Mouse (Mus musculus) olfactory bulb, adult 2 months (tissue): ENCODE measurements at regions not wholly inside any gene's neighbourhood (a gene's known extent, or its start where the extent isn't known, plus 50 kb on each side); places are given as distances from the start of the nearest gene placed in this dataset.

Experiments used
- H3K27ac ChIP-seq: fragments of 200-500 bp; 2 replicates; pipeline ENCODE4 v1.5.1; 2012; ENCODE audit warnings: low read depth, low read length; ENCODE audit not compliant: insufficient read depth
- H3K4me1 ChIP-seq: fragments of 200-500 bp; 2 replicates; pipeline ENCODE4 v1.6.1; 2012; ENCODE audit warnings: low read length; ENCODE audit not compliant: control insufficient read depth, insufficient read depth
- H3K4me3 ChIP-seq: fragments of 200-500 bp; 2 replicates; pipeline ENCODE4 v1.5.1; 2012; ENCODE audit warnings: mild to moderate bottlenecking, low read depth, low read length, moderate library complexity; ENCODE audit not compliant: insufficient read depth
- CTCF ChIP-seq: fragments of 200-500 bp; IDR thresholded peaks from 2 replicates; pipeline ENCODE4 v1.5.1; 2012; ENCODE audit warnings: low read depth, mild to moderate bottlenecking, low read length, moderate library complexity; ENCODE audit not compliant: insufficient read depth
- POLR2A ChIP-seq: fragments of 200-500 bp; IDR thresholded peaks from 2 replicates; pipeline ENCODE4 v1.6.1; 2012; ENCODE audit warnings: mild to moderate bottlenecking, low read depth, low read length, moderate library complexity; ENCODE audit not compliant: insufficient read depth
- WGBS: fragments of 180-500 bp; shearing (Covaris S2); methylation state at CpG from one replicate; pipeline ENCODE4 v1.1.7; 2018; 5-methylcytosine and 5-hydroxymethylcytosine counted together

DNA sequence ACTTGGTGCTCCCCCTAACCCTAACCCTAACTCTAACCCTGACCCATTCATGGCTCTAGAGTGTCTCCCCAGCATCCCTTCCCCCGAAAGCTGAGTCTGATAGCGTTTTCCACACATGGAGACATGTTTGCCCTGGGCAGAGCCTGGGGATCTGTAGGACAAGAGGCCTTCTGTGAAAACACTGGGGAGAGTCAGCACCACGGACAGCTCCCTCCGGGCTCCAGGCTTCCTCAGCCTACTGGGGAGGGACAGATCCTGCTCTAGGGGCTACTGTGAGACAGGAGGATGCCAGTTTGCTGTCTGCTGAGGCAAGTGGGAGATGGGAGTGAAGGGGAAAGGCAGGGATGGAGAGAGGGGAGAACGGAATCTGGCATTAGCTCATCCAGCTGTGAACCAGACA is 111.5 kb upstream of the Igsf21 start:
- 40% methylated on average over 5 of the region's 5 CpGs for whole genome bisulfite sequencing
- no peak overlapping the region for H3K27ac ChIP-seq
- no peak overlapping the region for H3K4me3 ChIP-seq
- H3K4me1 ChIP-seq = peaks cover 22% of the 10 kb centered on the region
- no peak for TF ChIP-seq CTCF

DNA sequence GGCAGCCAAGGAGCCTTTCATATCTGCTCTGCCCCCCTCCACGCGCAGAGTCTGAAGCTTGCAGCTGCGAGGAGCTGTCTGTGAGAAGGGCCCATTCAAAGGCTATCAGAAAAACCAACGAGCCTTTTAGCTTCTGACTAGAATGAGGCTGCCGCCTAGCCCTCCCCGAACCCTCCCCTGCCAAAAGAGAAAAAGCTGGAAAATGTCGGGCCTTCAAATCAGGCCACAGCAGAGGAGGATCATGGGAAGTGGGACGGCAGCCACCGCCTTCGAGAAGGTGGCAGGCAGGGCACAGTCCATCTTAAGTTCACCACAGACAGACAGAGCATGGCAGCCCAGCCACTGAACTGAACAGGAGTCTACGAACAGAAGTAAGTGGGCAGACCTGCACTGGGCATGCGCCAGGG is 108.6 kb upstream of the Igsf21 start:
- WGBS = 27% methylated on average over 12 of the region's 12 CpGs
- TF ChIP-seq CTCF = no peak
- peak overlapping the region; percentile 52 for H3K27ac ChIP-seq

DNA sequence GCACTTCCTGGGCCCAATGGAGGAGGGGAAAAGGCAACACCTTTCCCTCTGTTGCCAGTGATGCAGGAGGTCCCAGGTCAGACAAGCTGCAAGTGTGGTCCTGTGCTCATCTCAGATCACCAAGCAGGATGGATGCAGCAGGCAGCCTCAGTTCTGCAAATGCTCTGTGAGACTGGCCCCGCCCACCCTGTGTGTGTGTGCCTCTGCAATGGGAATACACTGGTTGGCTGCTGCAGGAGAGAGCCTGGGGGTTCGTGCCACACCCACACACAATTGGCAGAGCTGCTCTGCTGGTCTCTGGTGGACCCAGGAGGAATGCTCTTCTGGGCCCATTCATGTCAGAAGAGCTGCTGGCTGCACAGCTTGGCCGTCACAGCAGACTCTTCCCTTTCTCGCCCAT is 102.2 kb upstream of the Igsf21 start:
- Histone ChIP-seq H3K27ac (no peak overlapping the region), H3K4me1 (no peaks in the 10 kb centered on the region), H3K4me3 (no peak overlapping the region)
- TF ChIP-seq CTCF (no peak), POLR2A (no peak)
- WGBS = 57% methylated on average over 4 of the region's 4 CpGs

More for the DNA sequence above, 108.6 kb upstream of the Igsf21 start:
- peaks cover 22% of the 10 kb centered on the region for H3K4me1 ChIP-seq
- no peak overlapping the region for H3K4me3 ChIP-seq

DNA sequence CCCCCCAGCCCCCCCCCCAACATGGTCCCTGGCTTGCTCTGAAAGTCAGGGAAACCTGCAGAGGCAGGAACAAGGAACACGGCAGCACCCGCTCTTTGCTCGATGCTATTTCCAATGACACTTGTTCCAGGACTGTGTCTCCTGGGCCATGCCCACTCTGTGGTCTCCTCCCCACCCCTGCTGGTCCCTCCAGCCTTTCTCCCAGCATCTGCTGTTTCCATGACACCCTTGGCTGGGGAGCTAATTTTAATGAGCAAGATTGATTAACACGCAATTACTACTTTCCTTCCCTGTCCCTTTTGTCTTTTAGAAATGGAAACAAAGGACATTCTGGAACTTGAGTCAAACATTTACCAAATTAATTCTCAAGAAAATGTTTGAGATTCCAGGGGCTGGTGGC is 83.6 kb upstream of the Igsf21 start:
- Histone ChIP-seq H3K4me1 (peaks cover 27% of the 10 kb centered on the region), H3K4me3 (no peak overlapping the region), H3K27ac (no peak overlapping the region)
- TF ChIP-seq CTCF (no peak), POLR2A (no peak)
- WGBS = 34% methylated on average over 4 of the region's 4 CpGs

DNA sequence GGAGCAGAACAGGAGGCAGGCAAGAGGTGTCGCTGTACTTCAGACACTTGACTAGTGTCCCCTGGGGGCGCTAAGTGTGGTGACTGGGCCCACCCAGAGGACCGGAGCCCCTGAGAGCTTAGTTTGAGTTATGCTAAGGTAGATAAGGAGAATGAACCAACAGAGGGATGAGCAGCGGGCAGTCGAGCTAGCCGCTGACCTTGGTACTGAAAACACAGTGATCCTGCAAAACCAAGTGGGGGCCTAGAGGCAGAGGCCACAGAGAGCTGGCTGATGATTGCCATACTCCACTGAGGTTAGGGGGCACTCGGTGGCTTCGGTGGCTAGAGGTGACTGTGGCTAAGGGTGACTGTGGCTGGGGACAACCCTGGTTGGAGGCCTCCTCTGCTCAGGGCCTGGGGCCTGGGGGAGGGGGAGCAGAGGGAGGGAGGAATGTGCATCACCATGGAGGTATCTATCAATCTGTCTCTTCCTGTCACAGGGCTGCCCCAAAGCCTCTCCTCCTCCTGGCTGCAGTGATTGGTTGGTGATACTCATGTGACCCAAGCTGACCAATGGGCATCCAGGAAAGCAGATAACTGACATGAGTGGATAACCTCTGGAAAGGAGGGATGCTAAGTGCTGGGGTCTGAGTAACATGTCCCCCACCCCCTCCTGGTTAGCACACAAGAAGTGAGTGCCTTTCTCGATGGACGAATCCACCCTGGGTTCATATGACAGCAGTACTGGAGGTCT is 80.3 kb upstream of the Igsf21 start:
- TF ChIP-seq CTCF (no peak), POLR2A (no peak)
- no peak overlapping the region for H3K27ac ChIP-seq
- no peak overlapping the region for H3K4me3 ChIP-seq
- peaks cover 27% of the 10 kb centered on the region for H3K4me1 ChIP-seq
- 61% methylated on average over 10 of the region's 10 CpGs for WGBS

DNA sequence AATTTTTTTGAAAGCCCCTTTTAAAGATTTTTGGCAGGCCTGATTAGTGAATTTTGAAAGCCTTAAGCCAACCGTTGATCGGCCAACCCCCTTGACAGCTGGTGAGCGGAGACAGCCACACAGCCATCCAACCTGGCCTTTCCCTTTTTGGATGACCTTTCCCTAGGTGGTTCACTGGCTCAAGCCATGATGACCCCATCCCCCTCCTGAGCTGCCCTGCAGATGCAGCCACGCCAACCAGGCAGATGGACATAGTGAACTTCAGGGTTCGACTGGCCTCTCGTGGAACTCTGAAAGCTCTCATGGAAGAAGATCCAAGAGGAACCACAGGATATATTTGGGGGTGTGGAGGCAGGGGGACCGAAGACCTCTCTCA is 79.1 kb upstream of the Igsf21 start:
- Histone ChIP-seq H3K4me3 (no peak overlapping the region), H3K4me1 (peaks cover 28% of the 10 kb centered on the region), H3K27ac (no peak overlapping the region)
- WGBS = 86% methylated on average over 7 of the region's 7 CpGs
- TF ChIP-seq CTCF = no peak
- TF ChIP-seq POLR2A = no peak

DNA sequence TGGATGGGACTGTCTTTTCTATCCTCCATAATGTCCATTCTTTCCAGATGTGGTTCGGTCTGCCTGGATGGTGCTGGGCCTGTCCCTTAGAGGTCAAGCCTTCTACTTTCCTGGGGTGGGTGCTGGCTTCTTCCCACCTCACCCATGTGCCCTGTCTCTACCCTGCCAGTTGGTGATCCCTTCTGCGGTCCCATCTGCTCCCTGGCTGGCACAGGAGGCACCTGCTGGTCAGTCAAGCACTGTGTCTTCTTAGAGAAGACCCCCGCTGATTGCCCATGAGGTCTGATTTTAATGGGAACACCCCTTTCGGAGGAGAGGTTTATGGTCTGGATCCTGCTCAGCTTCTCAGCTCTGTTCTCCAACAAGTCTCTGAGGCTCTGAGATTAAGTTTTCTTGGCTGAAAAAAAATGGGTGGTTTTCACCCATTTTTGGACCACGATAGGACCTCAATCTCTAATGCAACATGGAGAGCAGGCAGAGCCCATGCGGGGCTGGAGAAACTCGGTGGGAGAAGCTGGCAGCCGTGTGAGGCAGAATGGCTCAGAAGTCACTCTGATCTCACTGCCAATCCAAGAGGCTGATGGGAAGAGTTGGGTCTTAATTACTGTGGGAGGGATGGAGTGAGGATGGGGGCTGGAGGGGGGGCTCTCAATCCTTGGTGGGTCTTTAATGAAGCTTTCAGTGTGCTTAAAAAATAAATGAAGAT is 78.5 kb upstream of the Igsf21 start:
- H3K27ac ChIP-seq = no peak overlapping the region
- TF ChIP-seq POLR2A (no peak), CTCF (no peak)
- no peak overlapping the region for H3K4me3 ChIP-seq
- H3K4me1 ChIP-seq = peaks cover 25% of the 10 kb centered on the region
- WGBS = 76% methylated on average over 8 of the region's 8 CpGs

DNA sequence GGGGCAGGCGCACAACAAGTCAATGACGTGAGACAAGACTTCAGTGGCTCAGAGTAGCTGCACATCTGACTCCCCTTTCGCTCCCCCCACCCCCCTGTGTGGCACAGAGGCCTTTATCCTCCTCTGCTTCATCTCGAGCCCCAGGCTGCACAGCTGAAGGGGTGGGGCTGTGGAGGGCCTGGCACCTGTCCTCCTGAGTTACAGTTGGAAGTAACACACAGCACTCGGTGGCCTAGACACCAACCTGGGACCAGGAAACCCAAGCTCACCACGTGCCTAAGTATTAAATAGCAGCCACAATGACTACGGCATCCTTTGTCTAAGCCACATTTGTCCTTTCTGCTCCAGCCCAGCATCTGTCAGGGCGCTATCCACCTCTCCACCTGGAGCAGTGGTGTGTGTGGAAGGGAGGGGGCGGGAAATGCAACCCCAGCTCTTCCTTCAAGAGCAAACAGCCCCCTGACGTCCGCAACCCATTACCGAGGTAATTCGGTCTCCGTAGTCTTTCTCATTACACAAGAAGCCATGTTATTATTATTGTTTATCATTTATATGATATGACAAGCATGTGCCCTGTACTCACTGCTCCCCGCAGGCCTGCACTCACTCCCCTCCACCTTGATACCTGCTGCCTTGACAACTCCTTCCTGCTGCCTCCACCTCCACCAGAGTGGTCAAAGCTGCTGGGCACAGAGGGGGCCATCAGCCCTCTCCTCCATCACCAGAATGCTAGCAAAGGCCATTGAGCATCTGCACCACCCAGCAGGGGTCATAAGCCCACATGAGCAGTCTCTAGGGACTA is 73.7 kb upstream of the Igsf21 start:
- WGBS = 83% methylated on average over 15 of the region's 15 CpGs
- no peak for TF ChIP-seq POLR2A
- Histone ChIP-seq H3K4me3 (no peak overlapping the region), H3K27ac (no peak overlapping the region), H3K4me1 (0 out of 2 replicates have a peak, but pooled peaks cover 5% of the 10 kb centered on the region)

DNA sequence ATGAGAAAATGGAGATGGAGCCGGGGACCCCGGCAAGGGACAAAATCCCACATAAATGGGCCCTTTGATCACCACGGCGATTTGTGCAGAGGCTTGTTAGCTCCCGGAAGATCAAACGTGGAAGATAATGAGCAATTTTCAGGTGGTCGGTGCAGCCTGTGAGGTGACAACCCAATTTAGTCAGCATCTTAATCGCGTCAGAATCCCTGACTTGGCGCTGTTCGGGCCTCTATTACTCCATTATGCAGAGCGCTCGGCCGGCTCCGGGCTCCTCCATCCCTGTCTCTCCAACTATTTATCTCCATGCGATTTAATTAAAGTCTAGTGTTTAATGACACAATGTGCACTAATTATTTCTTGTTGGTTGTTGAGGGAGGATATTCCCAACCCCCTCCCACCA is 66.1 kb upstream of the Igsf21 start:
- H3K27ac ChIP-seq = no peak overlapping the region
- H3K4me3 ChIP-seq = no peak overlapping the region
- WGBS = 53% methylated on average over 16 of the region's 16 CpGs
- H3K4me1 ChIP-seq = peaks cover 19% of the 10 kb centered on the region
- TF ChIP-seq CTCF = no peak
- no peak for TF ChIP-seq POLR2A
